Mouse (Mus musculus): ENCODE measurements at regions not wholly inside any gene's neighbourhood (a gene's known extent, or its start where the extent isn't known, plus 50 kb on each side); places are given as distances from the start of the nearest gene placed in this dataset.
A peak's percentile ranks its signal among the peaks of the same experiment; 100 is the strongest.

DNA sequence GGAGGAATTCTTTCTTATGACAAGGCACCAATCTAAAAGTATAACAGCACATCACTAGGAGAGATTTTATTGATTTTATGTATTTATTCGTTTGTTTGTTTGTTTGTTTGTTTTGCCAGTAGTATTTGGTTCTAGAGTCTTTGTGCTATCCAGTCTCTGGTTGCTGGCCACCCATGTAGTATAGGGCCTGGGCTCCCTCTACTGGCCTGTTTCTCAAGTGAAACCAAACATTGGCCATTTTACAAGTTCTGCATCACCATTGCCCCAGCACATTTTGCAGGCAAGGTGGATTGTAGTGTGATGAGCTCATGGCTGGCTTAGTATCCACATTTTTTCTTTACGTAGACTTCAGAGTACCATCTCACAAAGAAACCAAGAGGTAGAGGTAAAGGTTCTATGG is 376.9 kb upstream of the Luzp2 start:
- DNase-seq: peak; percentile 5

DNA sequence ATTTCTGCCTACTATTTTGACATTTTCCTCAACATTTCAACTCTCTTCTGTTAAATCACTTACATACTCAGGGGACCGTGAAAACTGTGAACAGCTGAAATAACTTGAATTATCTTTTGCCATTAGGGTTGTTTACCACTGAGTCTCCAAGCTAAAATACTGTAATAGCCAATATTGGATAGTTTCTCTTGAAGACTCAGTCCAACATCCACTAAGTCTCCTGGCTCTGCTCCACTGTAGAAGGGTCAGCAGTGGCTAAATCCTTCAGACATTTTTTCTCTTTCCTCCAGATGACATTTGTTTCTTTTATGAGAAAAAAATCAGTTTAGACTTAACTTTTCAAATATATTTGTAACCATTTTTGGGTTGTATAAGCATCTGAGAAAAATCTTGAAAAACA is 344.0 kb upstream of the Luzp2 start:
- no peak for DNase-seq

DNA sequence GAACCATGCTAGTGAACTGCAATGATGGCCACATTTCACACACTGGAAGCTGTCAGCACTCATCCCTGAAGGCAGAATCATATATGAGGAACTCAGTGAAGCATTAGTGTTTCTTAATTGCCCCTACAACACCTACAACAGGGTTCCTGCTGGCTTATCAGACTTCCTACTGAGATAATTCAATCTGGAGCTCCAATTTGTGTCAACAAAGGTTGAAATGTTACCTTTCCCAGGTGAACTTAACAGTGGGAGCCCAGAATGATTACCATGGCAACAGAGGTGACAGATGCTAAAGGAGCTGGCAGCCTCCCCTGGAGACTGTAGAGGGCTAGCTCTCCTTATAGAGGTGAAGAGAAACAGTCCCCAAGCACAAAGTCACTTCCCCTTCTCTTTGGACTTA is 330.1 kb upstream of the Luzp2 start:
- DNase-seq: no peak

GRCm38 (mm10) chr7:54507006-54507405 is 328.3 kb upstream of the Luzp2 start:
- no peak for DNase-seq

DNA sequence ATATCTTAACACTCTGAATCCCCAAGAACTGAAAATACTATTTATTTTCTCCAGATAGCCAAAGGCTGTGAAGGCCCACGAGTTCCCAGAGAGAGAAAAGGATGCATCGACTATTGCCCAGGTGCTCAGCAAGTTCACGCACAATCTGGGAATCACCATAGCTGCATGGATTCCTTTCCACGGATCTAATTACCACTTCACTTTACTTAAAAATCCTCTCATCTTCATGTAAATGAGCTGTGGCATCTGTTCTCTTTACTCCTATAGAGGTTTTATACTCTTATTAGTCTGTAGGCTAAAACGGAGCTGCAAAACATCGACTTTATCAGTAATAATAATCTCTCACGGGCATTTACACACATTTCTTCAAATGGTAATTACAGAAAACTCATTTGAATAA is 299.6 kb upstream of the Luzp2 start:
- no peak for DNase-seq

DNA sequence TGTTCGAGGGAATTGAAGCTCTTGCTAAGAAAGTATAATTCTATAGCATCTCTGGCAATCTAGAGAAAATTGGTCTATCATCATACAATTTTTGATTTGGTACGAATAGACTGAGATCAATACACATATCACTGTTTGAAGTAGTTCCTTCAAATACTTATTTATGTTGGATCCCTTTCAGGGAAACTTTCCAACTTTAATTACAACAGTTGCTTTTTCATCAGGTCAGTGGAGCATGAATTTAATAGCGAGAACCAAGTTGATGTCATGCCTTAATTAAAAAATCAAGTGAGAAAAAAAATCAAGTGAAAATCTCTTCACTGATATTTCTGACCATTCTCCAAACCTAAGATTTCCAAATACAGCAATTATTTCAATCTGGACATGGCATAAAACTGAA is 277.9 kb upstream of the Luzp2 start:
- no peak for DNase-seq

DNA sequence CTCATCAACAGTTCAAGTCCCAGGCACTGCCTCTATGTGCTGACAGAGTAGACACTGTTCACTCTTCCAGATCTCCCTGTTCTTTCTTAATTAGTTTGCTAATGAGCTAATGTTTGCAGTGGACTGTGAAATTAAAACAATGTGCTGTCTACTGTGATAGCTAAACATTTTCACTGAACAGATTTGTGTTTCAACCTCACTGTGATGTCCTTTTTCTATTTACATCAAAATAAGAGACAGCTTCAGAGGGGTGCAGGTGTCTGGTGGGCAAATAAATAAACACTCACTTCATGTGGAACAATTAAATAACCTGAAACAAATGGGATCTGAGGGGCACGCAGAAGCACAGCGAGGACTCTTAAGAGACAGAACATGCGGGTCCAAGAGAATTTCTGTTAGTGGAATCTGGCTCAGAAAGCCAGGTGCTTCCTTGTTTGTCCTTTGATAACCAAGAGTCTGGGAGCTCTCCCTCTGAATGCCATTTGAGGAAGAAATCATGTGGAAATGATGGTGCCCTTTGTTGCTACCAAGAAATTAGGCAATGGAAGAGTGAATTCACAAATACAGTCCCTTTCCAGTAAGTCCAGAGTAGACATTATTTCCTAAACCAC is 269.6 kb upstream of the Luzp2 start:
- DNase-seq: no peak

GRCm38 (mm10) chr7:54599776-54600175 is 235.5 kb upstream of the Luzp2 start:
- no peak for DNase-seq

DNA sequence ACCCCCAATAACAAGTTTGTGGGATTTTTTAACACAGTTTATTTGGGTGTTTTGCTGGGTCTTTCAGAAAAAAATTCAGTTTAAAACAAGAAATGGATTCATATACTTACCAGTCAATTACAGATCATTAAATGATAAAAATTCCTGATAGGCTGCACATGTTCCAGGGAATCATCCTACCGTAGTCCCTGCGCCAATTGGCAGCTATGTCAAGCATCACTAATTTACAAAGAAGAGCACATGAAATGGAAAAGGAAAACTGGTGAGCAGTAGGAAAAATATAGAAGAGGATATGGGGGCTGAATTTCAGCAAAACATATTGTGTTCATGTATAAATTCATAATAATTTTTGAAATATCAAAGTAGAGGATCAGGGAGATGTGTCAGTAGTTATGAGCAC is 212.9 kb upstream of the Luzp2 start:
- no peak for DNase-seq

DNA sequence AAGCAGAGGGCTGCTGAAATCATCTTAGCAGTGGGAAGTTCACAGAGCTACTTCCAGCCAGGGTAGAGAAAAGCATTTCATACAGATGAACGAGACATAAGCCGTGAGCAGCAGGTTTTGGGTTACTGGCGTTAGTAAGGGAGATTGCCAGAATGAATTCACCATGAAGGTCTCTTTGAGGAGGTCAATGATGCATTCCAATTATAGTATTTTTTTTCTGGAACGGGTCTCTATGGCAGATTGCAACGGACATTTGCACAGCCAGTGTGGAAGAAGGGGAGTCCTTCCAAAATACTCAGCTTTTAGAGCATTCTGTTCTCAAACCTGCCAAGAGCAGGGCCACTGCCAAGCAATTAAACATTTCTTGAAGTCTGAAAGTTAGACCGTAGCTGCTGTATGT is 201.4 kb upstream of the Luzp2 start:
- DNase-seq: no peak

DNA sequence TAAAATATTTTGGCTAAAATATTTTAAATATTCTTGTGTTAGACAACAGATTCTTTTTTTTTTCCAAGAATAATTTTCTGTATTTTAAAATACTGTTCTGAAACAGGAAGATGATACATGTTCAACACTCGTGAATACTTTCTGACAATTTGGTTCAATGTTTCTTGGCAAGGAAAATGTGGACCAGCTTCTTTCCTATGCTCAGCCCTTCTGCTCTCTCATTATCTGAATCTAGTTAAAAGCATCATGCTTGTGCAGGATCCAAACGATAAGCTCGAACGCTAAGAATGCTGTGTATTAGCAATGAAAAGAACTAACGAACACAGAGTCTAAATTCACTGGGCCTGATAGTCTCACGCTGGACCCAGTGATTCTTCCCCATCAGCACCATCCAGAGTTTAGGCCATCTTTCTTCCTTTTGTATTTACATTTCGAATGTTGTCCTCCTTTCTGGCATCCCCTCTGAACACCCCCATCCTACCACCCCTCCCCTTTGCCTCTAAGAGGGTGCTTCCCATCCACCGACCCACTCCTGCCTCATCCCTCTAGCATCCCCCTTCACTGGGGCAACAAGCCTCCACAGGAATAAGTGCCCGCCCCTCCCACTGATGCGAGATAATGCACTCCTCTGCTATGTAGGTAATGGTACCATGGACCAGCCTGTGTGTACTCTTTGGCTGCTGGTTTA is 200.8 kb upstream of the Luzp2 start:
- no peak for DNase-seq

- DNase-seq: no peak
Observed at GRCm38 (mm10) chr7:54645314-54645713, 190.0 kb upstream of the Luzp2 start.

DNA sequence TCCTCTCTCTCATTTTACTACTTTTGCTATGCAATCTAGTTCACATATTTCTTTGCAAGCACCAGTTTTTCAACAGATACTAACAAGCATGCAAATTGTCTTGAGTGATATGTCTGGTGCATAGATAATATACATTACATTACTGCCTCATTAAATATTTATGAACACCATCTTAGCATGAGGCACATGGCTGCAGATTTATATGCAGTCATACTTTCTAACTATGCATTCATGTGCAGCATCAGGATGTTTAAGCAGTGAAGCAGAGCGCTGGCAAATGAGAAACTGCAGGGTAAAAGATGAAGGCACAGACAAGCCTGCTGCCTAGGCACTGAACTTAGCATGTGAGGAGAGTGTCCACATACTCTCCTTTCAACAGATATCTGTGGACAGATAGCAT is 186.3 kb upstream of the Luzp2 start:
- no peak for DNase-seq
